In genomic region chr15:95654211-95654897, GRCm38 (mm10) we compare ENCODE assay signal across 8 mouse cellular contexts. TPM values are rescaled to one million over a fixed set of nuclear protein-coding genes. Genes with fewer than 3 reads are reported as not detected.
DNase-seq lines count a peak whose midpoint lies in the region; ATAC-seq lines count a peak whose summit lies in the region.

No protein-coding gene starts in this region.

- no peaks in the 10 kb centered on the region for H3K9me3 ChIP-seq in heart, embryonic 14.5 days (ENCODE audit: control insufficient read depth, low read length)
- H3K9me3 ChIP-seq in hindbrain, embryonic 12.5 days (replicated peaks), result no peaks in the 10 kb centered on the region

- H3K27ac ChIP-seq in heart, embryonic 14.5 days (replicated peaks in 1 of 2; ENCODE audit: control insufficient read depth in 1 of 2, insufficient read depth in 1 of 2, low read depth in 2 of 2, low read length in 2 of 2), result no peak overlapping the region
- no peak overlapping the region for H3K27ac ChIP-seq in hindbrain, embryonic 12.5 days

- H3K4me3 ChIP-seq in heart, embryonic 14.5 days (ENCODE audit: control insufficient read depth in 1 of 2, insufficient read depth in 1 of 2, low read depth in 1 of 2, low read length in 2 of 2), result peak overlapping the region; percentile 33 to 41
- peak overlapping the region; percentile 41 for H3K4me3 ChIP-seq in hindbrain, embryonic 12.5 days

- peak overlapping the region; percentile 34; the same call in 1 of the 2 replicates for H3K9ac ChIP-seq in heart, embryonic 14.5 days (ENCODE audit: low read length)
- peak overlapping the region; percentile 54 for H3K9ac ChIP-seq in hindbrain, embryonic 12.5 days

- peak overlapping the region; percentile 70 for H3K4me2 ChIP-seq in heart, embryonic 14.5 days (ENCODE audit: low read length)
- peak overlapping the region; percentile 69 for H3K4me2 ChIP-seq in hindbrain, embryonic 12.5 days (replicated peaks)

- H3K27me3 ChIP-seq in heart, embryonic 14.5 days (ENCODE audit: control insufficient read depth, insufficient read depth, low read length), result peaks cover 62% of the 10 kb centered on the region
- peaks cover 79% of the 10 kb centered on the region for H3K27me3 ChIP-seq in hindbrain, embryonic 12.5 days

- under 1% methylated on average over 49 of the region's 49 CpGs for WGBS in heart, embryonic 14.5 days
- WGBS in hindbrain, embryonic 12.5 days, result under 1% methylated on average over 49 of the region's 49 CpGs

- ATAC-seq in heart, embryonic 14.5 days (ENCODE audit: insufficient number of reproducible peaks, insufficient read depth, low FRiP score, low read depth), result no peak
- no peak for ATAC-seq in hindbrain, embryonic 12.5 days (ENCODE audit: low FRiP score)
- ATAC-seq in megakaryocyte-erythroid progenitor cell, adult 5-6 weeks (replicated peaks; ENCODE audit: low FRiP score, low TSS enrichment, poor library complexity, severe bottlenecking), result no peak

- DNase-seq in heart, adult 8-10 months (ENCODE audit: low spot score), result no peak
- DNase-seq in right cerebral cortex, postnatal 10 days (ENCODE audit: low spot score in 2 of 2), result peak; percentile 44 to 52
- no peak for DNase-seq in right cerebral cortex, adult 2 months (ENCODE audit: low spot score in 2 of 2)
- DNase-seq in neural tube, embryonic 10.5 days (ENCODE audit: extremely low spot score, low spot score), result peak; percentile 66
- DNase-seq in natural killer cell, adult 2 months (ENCODE audit: low spot score in 2 of 2), result no peak

- H3K4me1 ChIP-seq in heart, embryonic 14.5 days (ENCODE audit: control insufficient read depth in 2 of 2, insufficient read depth in 2 of 2, low read length in 2 of 2), result peaks cover 2 to 9% of the 10 kb centered on the region in 2 experiments; a peak in 2 of 4 replicates
- H3K4me1 ChIP-seq in hindbrain, embryonic 12.5 days, result peaks cover 17% of the 10 kb centered on the region

- no peaks in the 10 kb centered on the region for H3K36me3 ChIP-seq in heart, embryonic 14.5 days (ENCODE audit: control insufficient read depth, insufficient read depth, low read length)
- H3K36me3 ChIP-seq in hindbrain, embryonic 12.5 days, result no peaks in the 10 kb centered on the region

RNA-seq across cellular contexts. Expression of gene Dbx2, which starts 1.4 kb away (rescaled TPM):
- polyA plus RNA-seq in heart, embryonic 14.5 days (2014; fragmentation: Nextera tagmentation; extraction: Ambion mirVana), result not detected in 2 replicates
- total RNA-seq in heart, adult 8-10 months (2022), result not detected
- polyA plus RNA-seq in hindbrain, embryonic 12.5 days (2016; fragmentation: Nextera tagmentation; extraction: Ambion mirVana), result 1.8 and 3.7 TPM in 2 replicates
- not detected in 2 replicates for total RNA-seq in megakaryocyte-erythroid progenitor cell, adult 5-6 weeks (2014; fragmentation: Nextera tagmentation)
- not detected in 2 replicates for total RNA-seq in megakaryocyte-erythroid progenitor cell, adult 5-6 weeks (2017)

Comparison
In these comparisons a context has a peak if more than half of its experiments do, and no peak if none do; other contexts are left out.
1. DNase-seq: peak in right cerebral cortex, postnatal 10 days (2 of 2) and neural tube, embryonic 10.5 days (single experiment); none in heart, adult 8-10 months (single experiment), right cerebral cortex, adult 2 months (0 of 2) and natural killer cell, adult 2 months (0 of 2).